Mouse (Mus musculus): ENCODE measurements at regions not wholly inside any gene's neighbourhood (a gene's known extent, or its start where the extent isn't known, plus 50 kb on each side); places are given as distances from the start of the nearest gene placed in this dataset.

- TF ChIP-seq ZMIZ1 (IDR thresholded peaks at IDR 0.05; ENCODE audit: low read depth, low read length), result no peak
- TF ChIP-seq POLR2A (IDR thresholded peaks at IDR 0.05; ENCODE audit: control insufficient read depth in 1 of 2, insufficient read depth in 1 of 2, low read depth in 1 of 2, low read length in 2 of 2, poor library complexity in 1 of 2), result no peak
- TF ChIP-seq CHD2 (IDR thresholded peaks at IDR 0.05; ENCODE audit: low read length), result no peak
- no peak for TF ChIP-seq KAT2A (conservative IDR thresholded peaks at IDR 0.05; ENCODE audit: low read depth, low read length)
- TF ChIP-seq CHD1 (IDR thresholded peaks at IDR 0.05; ENCODE audit: low read depth, low read length), result no peak
- TF ChIP-seq NRF1 (IDR thresholded peaks at IDR 0.05; ENCODE audit: insufficient read depth, low read depth, low read length, poor library complexity, severe bottlenecking), result no peak
- no peak for TF ChIP-seq MAFK (IDR thresholded peaks at IDR 0.05; ENCODE audit: borderline replicate concordance, low read depth, low read length)
- no peak for TF ChIP-seq MAZ (IDR thresholded peaks at IDR 0.05; ENCODE audit: low read depth, low read length)
- no peak for TF ChIP-seq UBTF (IDR thresholded peaks at IDR 0.05; ENCODE audit: borderline replicate concordance, insufficient read depth, low read depth, low read length)
- no peak for TF ChIP-seq TAL1 (IDR thresholded peaks at IDR 0.05; ENCODE audit: low read length)
- TF ChIP-seq GABPA (IDR thresholded peaks at IDR 0.05; ENCODE audit: low read depth, low read length), result no peak
- TF ChIP-seq RAD21 (IDR thresholded peaks at IDR 0.05; ENCODE audit: low read depth, low read length), result no peak
- TF ChIP-seq HCFC1 (IDR thresholded peaks at IDR 0.05; ENCODE audit: low read depth, low read length), result no peak
- no peak for DNase-seq (ENCODE audit: low read depth, low spot score)
- no peaks in the 10 kb centered on the region for H3K4me1 ChIP-seq (ENCODE audit: control insufficient read depth in 1 of 2, insufficient read depth in 2 of 2, low read length in 2 of 2)
- no peaks in the 10 kb centered on the region for H3K36me3 ChIP-seq (ENCODE audit: control insufficient read depth in 1 of 2, insufficient read depth in 2 of 2, low read length in 2 of 2)
- H3K4me3 ChIP-seq (ENCODE audit: control insufficient read depth in 1 of 2, insufficient read depth in 1 of 2, low read depth in 2 of 2, low read length in 2 of 2), result no peak overlapping the region
- H3K9ac ChIP-seq (ENCODE audit: control insufficient read depth, low read depth, low read length, poor library complexity, severe bottlenecking), result no peak overlapping the region
- H3K27ac ChIP-seq (ENCODE audit: control insufficient read depth, low read depth, low read length), result no peak overlapping the region
- H3K79me2 ChIP-seq (ENCODE audit: control insufficient read depth, insufficient read depth, low read length, poor library complexity), result no peaks in the 10 kb centered on the region
- H3K27me3 ChIP-seq (ENCODE audit: control insufficient read depth in 1 of 2, insufficient read depth in 2 of 2, low read length in 2 of 2), result no peaks in the 10 kb centered on the region
- H3K9me3 ChIP-seq (replicated peaks; ENCODE audit: insufficient read depth, low read length), result no peaks in the 10 kb centered on the region
Observed at GRCm38 (mm10) chr3:143078310-143078709, 196.5 kb upstream of the Pkn2 start.

DNA sequence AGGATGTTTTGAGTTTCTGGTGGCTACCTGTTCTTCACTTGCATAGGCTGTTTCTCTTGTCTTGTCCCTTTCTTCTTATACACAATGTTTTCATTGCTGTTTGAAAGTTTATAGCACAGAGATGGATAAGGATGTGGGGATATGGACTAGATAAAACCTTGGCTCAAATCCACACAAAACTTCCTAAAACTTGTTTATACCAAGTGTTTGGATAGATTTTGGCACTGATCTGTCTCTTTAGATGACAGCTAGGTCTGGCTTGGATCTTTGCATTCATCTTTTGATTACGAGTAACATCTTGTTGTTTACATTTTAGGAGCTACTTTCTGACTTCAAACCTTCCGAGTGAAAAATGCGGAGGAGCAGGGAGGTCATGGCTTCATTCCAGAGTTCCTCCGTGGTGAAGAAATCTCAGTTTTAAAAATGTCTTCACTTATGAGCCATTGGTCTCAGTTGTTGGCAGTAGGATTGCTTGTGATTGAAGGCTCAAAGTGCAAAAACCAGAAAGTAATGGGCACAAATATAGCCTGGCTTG is 190.1 kb upstream of the Pkn2 start:
- H3K9ac ChIP-seq (ENCODE audit: control insufficient read depth, low read depth, low read length, poor library complexity, severe bottlenecking), result no peak overlapping the region
- no peak overlapping the region for H3K4me3 ChIP-seq (ENCODE audit: control insufficient read depth in 1 of 2, insufficient read depth in 1 of 2, low read depth in 2 of 2, low read length in 2 of 2)
- TF ChIP-seq GABPA (IDR thresholded peaks at IDR 0.05; ENCODE audit: low read depth, low read length), result no peak
- TF ChIP-seq NELFE (IDR thresholded peaks at IDR 0.05; ENCODE audit: low read depth, low read length), result no peak
- TF ChIP-seq MXI1 (IDR thresholded peaks at IDR 0.05; ENCODE audit: low read depth, low read length), result no peak
- TF ChIP-seq ZKSCAN1 (IDR thresholded peaks at IDR 0.05; ENCODE audit: low read depth, low read length), result no peak
- no peak for TF ChIP-seq JUND (IDR thresholded peaks at IDR 0.05; ENCODE audit: low read depth, low read length)
- TF ChIP-seq NRF1 (IDR thresholded peaks at IDR 0.05; ENCODE audit: insufficient read depth, low read depth, low read length, poor library complexity, severe bottlenecking), result no peak
- no peak for TF ChIP-seq USF1 (IDR thresholded peaks at IDR 0.05; ENCODE audit: low read depth, low read length)
- TF ChIP-seq MYC (IDR thresholded peaks at IDR 0.05; ENCODE audit: low read depth, low read length), result no peak
- TF ChIP-seq MAZ (IDR thresholded peaks at IDR 0.05; ENCODE audit: low read depth, low read length), result no peak
- no peaks in the 10 kb centered on the region for H3K9me3 ChIP-seq (replicated peaks; ENCODE audit: insufficient read depth, low read length)
- H3K4me1 ChIP-seq (ENCODE audit: control insufficient read depth in 1 of 2, insufficient read depth in 2 of 2, low read length in 2 of 2), result no peaks in the 10 kb centered on the region
- no peaks in the 10 kb centered on the region for H3K36me3 ChIP-seq (ENCODE audit: control insufficient read depth in 1 of 2, insufficient read depth in 2 of 2, low read length in 2 of 2)
- H3K27me3 ChIP-seq (ENCODE audit: control insufficient read depth in 1 of 2, insufficient read depth in 2 of 2, low read length in 2 of 2), result no peaks in the 10 kb centered on the region
- no peak overlapping the region for H3K27ac ChIP-seq (ENCODE audit: control insufficient read depth, low read depth, low read length)
- no peak for DNase-seq (ENCODE audit: low read depth, low spot score)
- H3K79me2 ChIP-seq (ENCODE audit: control insufficient read depth, insufficient read depth, low read length, poor library complexity), result no peaks in the 10 kb centered on the region
